Mouse (Mus musculus) intestine, embryonic 14.5 days (tissue): ENCODE results near the gene Pitpnm1. TPM values are rescaled to one million over a fixed set of nuclear protein-coding genes. Genes with fewer than 3 reads are reported as not detected.
A peak's percentile ranks its signal among the peaks of the same experiment; 100 is the strongest.

Experiments used
- ATAC-seq: fragments of 200-750 bp; cut with Nextera tagmentation; replicated peaks from 2 replicates; pipeline ENCODE4 v1.8.0; 2017; ENCODE audit warnings: low read depth, moderate number of reproducible peaks, moderate TSS enrichment, moderate library complexity; ENCODE audit not compliant: low FRiP score, low TSS enrichment
- DNase-seq: peaks from one replicate; pipeline ENCODE4 v3.0.0-alpha.2; 2018; ENCODE audit warnings: low spot score
- H3K27ac ChIP-seq: fragments of 300-500 bp; sonication (generic); 2 replicates; pipeline ENCODE4 v1.5.1; 2014; ENCODE audit warnings: low read depth, mild to moderate bottlenecking, control low read depth
- H3K27me3 ChIP-seq: fragments of 300-500 bp; sonication (generic); replicated peaks from 2 replicates; pipeline ENCODE4 v1.6.1; 2014; ENCODE audit warnings: low read length, control low read depth; ENCODE audit not compliant: control insufficient read depth, insufficient read depth
- H3K36me3 ChIP-seq: fragments of 300-500 bp; sonication (generic); 2 replicates; pipeline ENCODE4 v1.6.1; 2014; ENCODE audit warnings: low read length, control low read depth; ENCODE audit not compliant: control insufficient read depth, insufficient read depth
- H3K4me1 ChIP-seq: fragments of 300-500 bp; sonication (generic); replicated peaks from 2 replicates; pipeline ENCODE4 v1.6.1; 2014; ENCODE audit warnings: low read length, control low read depth, mixed read lengths; ENCODE audit not compliant: control insufficient read depth, insufficient read depth
- H3K4me2 ChIP-seq: fragments of 300-500 bp; sonication (generic); 2 replicates; pipeline ENCODE4 v1.6.1; 2014; ENCODE audit warnings: low read length
- H3K4me3 ChIP-seq: fragments of 300-500 bp; sonication (generic); 2 replicates; pipeline ENCODE4 v1.5.1; 2014; ENCODE audit warnings: low read depth, low read length, control low read depth, mixed read lengths
- H3K9ac ChIP-seq: fragments of 300-500 bp; sonication (generic); 2 replicates; pipeline ENCODE4 v1.6.1; 2014; ENCODE audit warnings: mild to moderate bottlenecking, low read length
- H3K9me3 ChIP-seq: fragments of 300-500 bp; sonication (generic); 2 replicates; pipeline ENCODE4 v1.6.1; 2016; ENCODE audit warnings: low read length, control low read depth; ENCODE audit not compliant: control insufficient read depth
- WGBS: fragments of 180-500 bp; shearing (Covaris S2); extraction: QIAGEN DNeasy Blood & Tissue Kit; methylation state at CpG from one replicate; pipeline ENCODE4 v1.1.7; 2014; 5-methylcytosine and 5-hydroxymethylcytosine counted together
- polyA plus RNA-seq: library from polyadenylated mRNA; unstranded; fragments of >200 nt; fragmentation: Nextera tagmentation; extraction: Ambion mirVana; gene quantifications from 2 replicates; pipeline ENCODE4 v1.2.1, GENCODE M21; 2014

The Pitpnm1 gene
- polyA plus RNA-seq, 1 experiment from 2014 or later = 14.3 TPM

- Histone ChIP-seq H3K27ac (peak within 1 kb of the TSS; percentile 19; the same call in 1 of the 2 replicates), H3K9me3 (no peaks in the 10 kb centered on the region), H3K4me2 (peak within 1 kb of the TSS; percentile 89), H3K27me3 (no peaks in the 10 kb centered on the region), H3K36me3 (peaks cover 34% of the 10 kb centered on the region), H3K4me3 (peak within 1 kb of the TSS; percentile 81), H3K9ac (peak within 1 kb of the TSS; percentile 70), H3K4me1 (peaks cover 12% of the 10 kb centered on the region)
- DNase-seq (peak; percentile 98), ATAC-seq (peak; percentile 86)
- WGBS = 7% methylated on average over 42 of the region's 42 CpGs
These were observed 63.1 kb downstream of the Pitpnm1 start, which contains the start of gene Rps6kb2 for GRCm38 (mm10) chr19:4162646-4163542. Gene Rps6kb2 (minus strand): TSS chr19:4163354.

- no peaks in the 10 kb centered on the region for H3K9me3 ChIP-seq
- H3K27ac ChIP-seq = peak overlapping the region; percentile 19; the same call in 1 of the 2 replicates
- ATAC-seq = peak; percentile 4; the same call in 1 of the 2 replicates
- no peaks in the 10 kb centered on the region for H3K27me3 ChIP-seq
- H3K4me3 ChIP-seq = peak overlapping the region; percentile 81
- peaks cover 28% of the 10 kb centered on the region for H3K36me3 ChIP-seq
- H3K9ac ChIP-seq = peak overlapping the region; percentile 70
- H3K4me2 ChIP-seq = peak overlapping the region; percentile 89
- H3K4me1 ChIP-seq = peaks cover 12% of the 10 kb centered on the region
- no peak for DNase-seq
- 33% methylated on average over 4 of the region's 4 CpGs for WGBS
These were observed 63.7 kb downstream of the Pitpnm1 start for GRCm38 (mm10) chr19:4163543-4163887.

Other genes with a start within 250 kb of the Pitpnm1 start
- 48.8 and 54.0 TPM in 2 replicates for gene Chka, start 248.2 kb upstream of the Pitpnm1 start, polyA plus RNA-seq
- 34.8 and 40.5 TPM in 2 replicates for gene Tcirg1, start 192.9 kb upstream of the Pitpnm1 start, polyA plus RNA-seq
- gene Ndufs8, start 187.2 kb upstream of the Pitpnm1 start, polyA plus RNA-seq = 374 and 390 TPM in 2 replicates
- 1.9 and 2.3 TPM in 2 replicates for gene Aldh3b1, start 170.2 kb upstream of the Pitpnm1 start, polyA plus RNA-seq
- gene Unc93b1, start 164.8 kb upstream of the Pitpnm1 start, polyA plus RNA-seq = 14.4 and 16.0 TPM in 2 replicates
- gene Aldh3b3, start 141.4 kb upstream of the Pitpnm1 start, polyA plus RNA-seq = not detected in 2 replicates
- gene Aldh3b2, start 127.7 kb upstream of the Pitpnm1 start, polyA plus RNA-seq = 0.99 and 1.0 TPM in 2 replicates
- gene Acy3, start 113.4 kb upstream of the Pitpnm1 start, polyA plus RNA-seq = 13.0 and 13.5 TPM in 2 replicates
- 0.13 and 0.16 TPM in 2 replicates for gene Tbx10, start 107.2 kb upstream of the Pitpnm1 start, polyA plus RNA-seq
- gene Nudt8, start 99.4 kb upstream of the Pitpnm1 start, polyA plus RNA-seq = 42.1 and 42.7 TPM in 2 replicates
- 2.4 and 2.9 TPM in 2 replicates for gene Gm49405, start 99.4 kb upstream of the Pitpnm1 start, polyA plus RNA-seq
- 3.6 and 3.9 TPM in 2 replicates for gene Doc2g, start 96.7 kb upstream of the Pitpnm1 start, polyA plus RNA-seq
- gene Ndufv1, start 87.2 kb upstream of the Pitpnm1 start, polyA plus RNA-seq = 247 and 248 TPM in 2 replicates
- gene Gstp1, start 62.0 kb upstream of the Pitpnm1 start, polyA plus RNA-seq = 746 and 810 TPM in 2 replicates
- 7.8 and 8.8 TPM in 2 replicates for gene Gstp2, start 54.0 kb upstream of the Pitpnm1 start, polyA plus RNA-seq
- 1.0 and 1.3 TPM in 2 replicates for gene Gstp3, start 40.4 kb upstream of the Pitpnm1 start, polyA plus RNA-seq
- 0.57 TPM in 1 of 2 replicates, not detected in the other for gene Cabp2, start 18.4 kb upstream of the Pitpnm1 start, polyA plus RNA-seq
- 87.4 and 103 TPM in 2 replicates for gene Cdk2ap2, start 2.8 kb upstream of the Pitpnm1 start, polyA plus RNA-seq
- 89.7 and 96.0 TPM in 2 replicates for gene Aip, start 25.9 kb downstream of the Pitpnm1 start, polyA plus RNA-seq
- gene Gpr152, start 39.8 kb downstream of the Pitpnm1 start, polyA plus RNA-seq = not detected in 2 replicates
- gene Cabp4, start 44.0 kb downstream of the Pitpnm1 start, polyA plus RNA-seq = 0.08 TPM in 1 of 2 replicates, not detected in the other
- gene Coro1b, start 48.6 kb downstream of the Pitpnm1 start, polyA plus RNA-seq = 174 and 189 TPM in 2 replicates
- 3.1 and 3.3 TPM in 2 replicates for gene Ptprcap, start 53.6 kb downstream of the Pitpnm1 start, polyA plus RNA-seq
- 37.4 and 40.6 TPM in 2 replicates for gene Rps6kb2, start 63.4 kb downstream of the Pitpnm1 start, polyA plus RNA-seq
- gene Carns1, start 75.5 kb downstream of the Pitpnm1 start, polyA plus RNA-seq = 2.3 and 3.1 TPM in 2 replicates
- 3.9 and 4.4 TPM in 2 replicates for gene Tbc1d10c, start 91.3 kb downstream of the Pitpnm1 start, polyA plus RNA-seq
- 837 and 863 TPM in 2 replicates for gene Ppp1ca, start 92.1 kb downstream of the Pitpnm1 start, polyA plus RNA-seq
- gene Rad9a, start 101.7 kb downstream of the Pitpnm1 start, polyA plus RNA-seq = 33.2 and 38.3 TPM in 2 replicates
- 6.9 and 7.5 TPM in 2 replicates for gene Clcf1, start 114.2 kb downstream of the Pitpnm1 start, polyA plus RNA-seq
- gene AC109138.7, start 114.4 kb downstream of the Pitpnm1 start, polyA plus RNA-seq = not detected in 2 replicates
- 30.8 and 30.9 TPM in 2 replicates for gene Pold4, start 131.9 kb downstream of the Pitpnm1 start, polyA plus RNA-seq
- gene Ssh3, start 169.2 kb downstream of the Pitpnm1 start, polyA plus RNA-seq = 21.7 and 25.4 TPM in 2 replicates
- gene Ankrd13d, start 183.1 kb downstream of the Pitpnm1 start, polyA plus RNA-seq = 6.4 and 7.8 TPM in 2 replicates
- gene Grk2, start 206.2 kb downstream of the Pitpnm1 start, polyA plus RNA-seq = 19.2 and 21.9 TPM in 2 replicates